Mouse (Mus musculus): ENCODE results near the gene Tiam2. TPM values are rescaled to one million over a fixed set of nuclear protein-coding genes. Genes with fewer than 3 reads are reported as not detected.

Tiam2 gene
- total and polyA plus RNA-seq, 3 experiments, result 5.9 to 9.5 (median 9.4) TPM

- no peak overlapping the region for H3K9ac ChIP-seq (ENCODE audit: insufficient read depth, low read depth)
- no peak for DNase-seq (ENCODE audit: extremely low read depth)
- in situ Hi-C loops (cut with MboI; ENCODE audit: low pct_ligation_motif_present, low pct_unique_long_range_greater_than_20kb, low sequenced_read_pairs), result no loop called here
These were observed 21.4 kb downstream of the Tiam2 start for GRCm38 (mm10) chr17:3347800-3348199.

GRCm38 (mm10) chr17:3349331-3349730 is 23.0 kb downstream of the Tiam2 start:
- no peak overlapping the region for H3K27ac ChIP-seq (ENCODE audit: insufficient read depth, low read depth)
- H3K4me2 ChIP-seq (ENCODE audit: insufficient read depth, low read depth, poor library complexity, severe bottlenecking), result no peak overlapping the region
- H3K9ac ChIP-seq (ENCODE audit: insufficient read depth, low read depth), result no peak overlapping the region
- in situ Hi-C loops (cut with MboI; ENCODE audit: low pct_ligation_motif_present, low pct_unique_long_range_greater_than_20kb, low sequenced_read_pairs) (no loop called here), dilution Hi-C loops (cut with MboI; ENCODE audit: extremely low pct_ligation_motif_present, extremely low pct_unique_long_range_greater_than_20kb, low sequenced_read_pairs) (no loop called here)
- H3K79me2 ChIP-seq (replicated peaks; ENCODE audit: control insufficient read depth, extremely low read depth, insufficient read depth, poor library complexity, severe bottlenecking), result no peaks in the 10 kb centered on the region
- H3K9me3 ChIP-seq (replicated peaks; ENCODE audit: low read length), result no peaks in the 10 kb centered on the region
- H3K4me3 ChIP-seq (replicated peaks in 1 of 3; ENCODE audit: low read depth in 2 of 3, low read length in 2 of 3, poor library complexity in 1 of 3), result no peak overlapping the region
- no peaks in the 10 kb centered on the region for H3K36me3 ChIP-seq (replicated peaks in 1 of 2; ENCODE audit: control insufficient read depth in 1 of 2, insufficient read depth in 1 of 2, low read length in 1 of 2)
- no peaks in the 10 kb centered on the region for H3K27me3 ChIP-seq (replicated peaks)
- peaks cover 5 to 14% of the 10 kb centered on the region in 2 experiments for H3K4me1 ChIP-seq (ENCODE audit: control insufficient read depth in 1 of 2, insufficient read depth in 2 of 2)
- no peak for DNase-seq (ENCODE audit: extremely low read depth)
- no peak for TF ChIP-seq TBP (conservative IDR thresholded peaks at IDR 0.05; ENCODE audit: low read depth, low read length)
- no peak for TF ChIP-seq RAD21 (IDR thresholded peaks at IDR 0.05; ENCODE audit: low read depth, low read length)
- no peak for TF ChIP-seq KAT2A (IDR thresholded peaks at IDR 0.05; ENCODE audit: insufficient replicate concordance, low read length)

More at GRCm38 (mm10) chr17:3347800-3348199, 21.4 kb downstream of the Tiam2 start:
- H3K79me2 ChIP-seq (replicated peaks; ENCODE audit: control insufficient read depth, extremely low read depth, insufficient read depth, poor library complexity, severe bottlenecking), result no peaks in the 10 kb centered on the region
- H3K4me1 ChIP-seq (ENCODE audit: control insufficient read depth in 1 of 2, insufficient read depth in 2 of 2), result peaks cover 4 to 14% of the 10 kb centered on the region in 2 experiments
- H3K4me2 ChIP-seq (ENCODE audit: insufficient read depth, low read depth, poor library complexity, severe bottlenecking), result no peak overlapping the region
- no peak overlapping the region for H3K27ac ChIP-seq (ENCODE audit: insufficient read depth, low read depth)
- no peaks in the 10 kb centered on the region for H3K9me3 ChIP-seq (replicated peaks; ENCODE audit: low read length)
- dilution Hi-C loops (cut with MboI; ENCODE audit: extremely low pct_ligation_motif_present, extremely low pct_unique_long_range_greater_than_20kb, low sequenced_read_pairs), result no loop called here
- no peaks in the 10 kb centered on the region for H3K27me3 ChIP-seq (replicated peaks)
- no peak for TF ChIP-seq RAD21 (IDR thresholded peaks at IDR 0.05; ENCODE audit: low read depth, low read length)
- TF ChIP-seq NRF1 (IDR thresholded peaks at IDR 0.05; ENCODE audit: low read depth, low read length), result no peak
- TF ChIP-seq MEF2A (IDR thresholded peaks at IDR 0.05; ENCODE audit: borderline replicate concordance, low read depth, low read length), result no peak
- TF ChIP-seq TBP (conservative IDR thresholded peaks at IDR 0.05; ENCODE audit: low read depth, low read length), result no peak
- TF ChIP-seq CHD1 (IDR thresholded peaks at IDR 0.05; ENCODE audit: low read depth, low read length), result no peak
- TF ChIP-seq GABPA (IDR thresholded peaks at IDR 0.05; ENCODE audit: insufficient replicate concordance, low read depth, low read length), result no peak
- TF ChIP-seq IRF4 (IDR thresholded peaks at IDR 0.05; ENCODE audit: low read depth, low read length), result no peak
- TF ChIP-seq CHD2 (IDR thresholded peaks at IDR 0.05; ENCODE audit: low read length), result no peak
- no peak for TF ChIP-seq ZMIZ1 (IDR thresholded peaks at IDR 0.05; ENCODE audit: low read depth, low read length)
- TF ChIP-seq TCF12 (IDR thresholded peaks at IDR 0.05; ENCODE audit: low read depth, low read length), result no peak
- TF ChIP-seq POLR2A (IDR thresholded peaks at IDR 0.05; ENCODE audit: low read depth, low read length), result no peak
- TF ChIP-seq CTCF (conservative IDR thresholded peaks at IDR 0.05 in 1 of 2, IDR thresholded peaks at IDR 0.05 in 1 of 2; ENCODE audit: low read depth in 2 of 2, low read length in 2 of 2), result no peak
- TF ChIP-seq ZKSCAN1 (IDR thresholded peaks at IDR 0.05; ENCODE audit: borderline replicate concordance, low read depth, low read length), result no peak
- TF ChIP-seq EP300 (IDR thresholded peaks at IDR 0.05; ENCODE audit: low read length), result no peak
- no peak for TF ChIP-seq NELFE (IDR thresholded peaks at IDR 0.05; ENCODE audit: low read depth, low read length)
- no peak for TF ChIP-seq SMC3 (IDR thresholded peaks at IDR 0.05; ENCODE audit: low read depth, low read length)
- H3K36me3 ChIP-seq (replicated peaks in 1 of 2; ENCODE audit: control insufficient read depth in 1 of 2, insufficient read depth in 1 of 2, low read length in 1 of 2), result no peaks in the 10 kb centered on the region
- no peak overlapping the region for H3K4me3 ChIP-seq (replicated peaks in 1 of 3; ENCODE audit: low read depth in 2 of 3, low read length in 2 of 3, poor library complexity in 1 of 3)
